Mouse (Mus musculus) ovary, postnatal 36 days (tissue): ENCODE results near the gene Nkx3-2.

Source experiments
- DNase-seq: peaks from one replicate; pipeline ENCODE4 v3.0.0; 2022; ENCODE audit warnings: low spot score, mixed read lengths

Gene Nkx3-2

GRCm38 (mm10) chr5:41763731-41764721 lies at the start of gene Nkx3-2:
Gene Nkx3-2 (minus strand): TSS chr5:41764501.
- DNase-seq = no peak

GRCm38 (mm10) chr5:41812516-41812915 lies 48.2 kb upstream of the Nkx3-2 start:
- no peak for DNase-seq

GRCm38 (mm10) chr5:41811279-41811678 lies 47.0 kb upstream of the Nkx3-2 start:
- DNase-seq = no peak

GRCm38 (mm10) chr5:41807383-41807782 lies 43.1 kb upstream of the Nkx3-2 start:
- DNase-seq = no peak

- no peak for DNase-seq
Observed at GRCm38 (mm10) chr5:41806176-41806575, 41.9 kb upstream of the Nkx3-2 start.

GRCm38 (mm10) chr5:41805085-41805484 lies 40.8 kb upstream of the Nkx3-2 start:
- DNase-seq = no peak

- no peak for DNase-seq
Observed at GRCm38 (mm10) chr5:41804643-41805042, 40.3 kb upstream of the Nkx3-2 start.

GRCm38 (mm10) chr5:41801622-41802021 lies 37.3 kb upstream of the Nkx3-2 start:
- no peak for DNase-seq

GRCm38 (mm10) chr5:41794434-41794833 lies 30.1 kb upstream of the Nkx3-2 start:
- DNase-seq = no peak

GRCm38 (mm10) chr5:41790517-41790916 lies 26.2 kb upstream of the Nkx3-2 start:
- DNase-seq = peak; percentile 14

GRCm38 (mm10) chr5:41788877-41789276 lies 24.6 kb upstream of the Nkx3-2 start:
- DNase-seq = no peak

- DNase-seq = no peak
Observed at GRCm38 (mm10) chr5:41781890-41782289, 17.6 kb upstream of the Nkx3-2 start.

GRCm38 (mm10) chr5:41780026-41780425 lies 15.7 kb upstream of the Nkx3-2 start:
- no peak for DNase-seq

- DNase-seq = no peak
Observed at GRCm38 (mm10) chr5:41775728-41776127, 11.4 kb upstream of the Nkx3-2 start.

GRCm38 (mm10) chr5:41775273-41775672 lies 11.0 kb upstream of the Nkx3-2 start:
- no peak for DNase-seq

GRCm38 (mm10) chr5:41768382-41769040 lies 4.2 kb upstream of the Nkx3-2 start:
- DNase-seq = peak; percentile 83

GRCm38 (mm10) chr5:41767296-41768200 lies 3.2 kb upstream of the Nkx3-2 start:
- DNase-seq = peak; percentile 9

GRCm38 (mm10) chr5:41766406-41767010 lies 2.2 kb upstream of the Nkx3-2 start:
- DNase-seq = no peak

GRCm38 (mm10) chr5:41765626-41766405 lies 1.5 kb upstream of the Nkx3-2 start:
- DNase-seq = no peak

- peak; percentile 32 for DNase-seq
Observed at GRCm38 (mm10) chr5:41762947-41763730, 1.2 kb downstream of the Nkx3-2 start.
